Mouse (Mus musculus) lung, postnatal 0 days (tissue): ENCODE data around the gene Tob2.

Experiments used
- CTCF ChIP-seq: IDR thresholded peaks from 2 replicates; pipeline ENCODE4 v1.5.1; 2016; ENCODE audit warnings: antibody characterized with exemption, mild to moderate bottlenecking
- EP300 ChIP-seq: IDR thresholded peaks from 2 replicates; pipeline ENCODE4 v1.6.1; 2016; ENCODE audit warnings: antibody characterized with exemption, mild to moderate bottlenecking, control low read depth

- TF ChIP-seq EP300: no peak
- no peak for TF ChIP-seq CTCF
Measured at GRCm38 (mm10) chr15:81869985-81870384, 11.4 kb upstream of the Tob2 start.
